In genomic region chr9:14770803-14771471, GRCm38 (mm10) we compare ENCODE assay signal across 11 mouse cellular contexts. TPM values are rescaled to one million over a fixed set of nuclear protein-coding genes. Genes with fewer than 3 reads are reported as not detected.
A peak's percentile ranks its signal among the peaks of the same experiment; 100 is the strongest.
DNase-seq lines count a peak whose midpoint lies in the region; ATAC-seq and TF ChIP-seq lines count a peak whose summit lies in the region.
"Had no signal": no experiment of that assay in that cellular context is flagged by ENCODE, and none has a peak within 500 bp of the region (broad histone marks: within the 10 kb centered on the region; RNA-seq: fewer than 3 reads in every experiment).

1700012B09Rik (minus strand) TSS chr9:14771030.

- peaks cover 28% of the 10 kb centered on the region; the same call in 1 of the 2 replicates for H3K27me3 ChIP-seq in heart, embryonic 14.5 days (ENCODE audit: control insufficient read depth, insufficient read depth, low read length)
- peaks cover 13% of the 10 kb centered on the region; the same call in 1 of the 2 replicates for H3K27me3 ChIP-seq in hindbrain, embryonic 12.5 days

- H3K4me3 ChIP-seq in heart, embryonic 14.5 days (ENCODE audit: control insufficient read depth in 1 of 2, insufficient read depth in 1 of 2, low read depth in 1 of 2, low read length in 2 of 2) = no peak within 1 kb of the TSS
- no peak within 1 kb of the TSS for H3K4me3 ChIP-seq in hindbrain, embryonic 12.5 days

- intact Hi-C loops in heart, postnatal 10 days (cut with DNase I) = no loop called here
- intact Hi-C loops in left cerebral cortex, postnatal 14 days (cut with DNase I) = loop anchor here (5.0 kb wide), 1 partner anchor 441 kb away; no protein-coding TSS in a partner anchor

- no peak for DNase-seq in heart, postnatal 10 days
- peak; percentile 42 for DNase-seq in brain, embryonic 14.5 days (ENCODE audit: low read depth)
- DNase-seq in neural tube, embryonic 10.5 days (ENCODE audit: extremely low spot score, low spot score) = peak; percentile 32
- no peak for DNase-seq in urinary bladder, postnatal 10 days (ENCODE audit: low spot score)
- no peak for DNase-seq in layer of hippocampus, adult 8-10 months (ENCODE audit: low spot score in 2 of 2)
- no peak for DNase-seq in left cerebral cortex, postnatal 14 days (ENCODE audit: low spot score in 2 of 2)
- DNase-seq: cerebellum, adult 9-11 months had no signal

- TF ChIP-seq POLR2A in brain, embryonic 14.5 days (IDR thresholded peaks at IDR 0.05; ENCODE audit: borderline replicate concordance, extremely low read depth, insufficient read depth, insufficient read length, poor library complexity, severe bottlenecking) = no peak

- no peaks in the 10 kb centered on the region for H3K36me3 ChIP-seq in heart, embryonic 14.5 days (ENCODE audit: control insufficient read depth, insufficient read depth, low read length)
- no peaks in the 10 kb centered on the region for H3K36me3 ChIP-seq in hindbrain, embryonic 12.5 days

- no peak for ATAC-seq in heart, embryonic 14.5 days (ENCODE audit: insufficient number of reproducible peaks, insufficient read depth, low FRiP score, low read depth)
- peak; percentile 58 for ATAC-seq in hindbrain, embryonic 12.5 days (ENCODE audit: low FRiP score)

- H3K9me3 ChIP-seq in heart, embryonic 14.5 days (ENCODE audit: control insufficient read depth, low read length) = no peaks in the 10 kb centered on the region
- H3K9me3 ChIP-seq in hindbrain, embryonic 12.5 days (replicated peaks) = no peaks in the 10 kb centered on the region

- WGBS in heart, embryonic 14.5 days = 18% methylated on average over 23 of the region's 23 CpGs
- 20% methylated on average over 23 of the region's 23 CpGs for WGBS in hindbrain, embryonic 12.5 days

- H3K4me1 ChIP-seq in heart, embryonic 14.5 days (ENCODE audit: control insufficient read depth in 2 of 2, insufficient read depth in 2 of 2, low read length in 2 of 2) = peaks cover 0 to 5% of the 10 kb centered on the region in 2 experiments; a peak in 1 of 4 replicates
- peaks cover 7% of the 10 kb centered on the region for H3K4me1 ChIP-seq in hindbrain, embryonic 12.5 days

- H3K27ac ChIP-seq in heart, embryonic 14.5 days (replicated peaks in 1 of 2; ENCODE audit: control insufficient read depth in 1 of 2, insufficient read depth in 1 of 2, low read depth in 2 of 2, low read length in 2 of 2) = no peak within 1 kb of the TSS
- H3K27ac ChIP-seq in hindbrain, embryonic 12.5 days = no peak within 1 kb of the TSS
- H3K27ac ChIP-seq: kidney, postnatal 0 days had no signal

- TF ChIP-seq CTCF in brain, embryonic 14.5 days (IDR thresholded peaks at IDR 0.05; ENCODE audit: borderline replicate concordance, extremely low read depth, insufficient read depth, insufficient read length) = no peak

- H3K4me2 ChIP-seq in heart, embryonic 14.5 days (ENCODE audit: low read length) = 0 out of 2 replicates have a peak within 1 kb of the TSS, but pooled peaks have one; percentile 8
- peak within 1 kb of the TSS; percentile 37; the same call in 1 of the 2 replicates for H3K4me2 ChIP-seq in hindbrain, embryonic 12.5 days (replicated peaks)

- H3K9ac ChIP-seq in heart, embryonic 14.5 days (ENCODE audit: low read length) = no peak within 1 kb of the TSS
- H3K9ac ChIP-seq in hindbrain, embryonic 12.5 days = 0 out of 2 replicates have a peak within 1 kb of the TSS, but pooled peaks have one; percentile 18

RNA-seq across cellular contexts. Expression of gene 1700012B09Rik, which starts in this region (rescaled TPM):
- polyA plus RNA-seq in heart, embryonic 14.5 days (2014; fragmentation: Nextera tagmentation; extraction: Ambion mirVana) = not detected in 2 replicates
- not detected for total RNA-seq in heart, postnatal 10 days (2021)
- polyA plus RNA-seq in brain, embryonic 14.5 days (2012; rRNA removed) = 0.61 and 1.3 TPM in 2 replicates
- polyA plus RNA-seq in hindbrain, embryonic 12.5 days (2016; fragmentation: Nextera tagmentation; extraction: Ambion mirVana) = 3.6 and 4.2 TPM in 2 replicates
- total RNA-seq in layer of hippocampus, adult 8-10 months (2022) = 1 to 10 TPM in 1 of 4 experiments, under 1 TPM in 2, not detected in 1; 0.77 to 1.6 (median 0.83) TPM
- total RNA-seq in left cerebral cortex, postnatal 14 days (2021) = under 1 TPM in 1 of 2 experiments, not detected in 1; 0.93 TPM
- total RNA-seq: MEL had no signal
- polyA plus RNA-seq: kidney, postnatal 0 days had no signal

Comparison
In these comparisons a context has a peak if more than half of its experiments do, and no peak if none do; other contexts are left out.
1. DNase-seq: peak in brain, embryonic 14.5 days (single experiment) and neural tube, embryonic 10.5 days (single experiment); none in heart, postnatal 10 days (0 of 2), urinary bladder, postnatal 10 days (single experiment), layer of hippocampus, adult 8-10 months (0 of 2) and left cerebral cortex, postnatal 14 days (0 of 2).